ENCODE assay signal across 9 mouse cellular contexts in the genomic region with DNA sequence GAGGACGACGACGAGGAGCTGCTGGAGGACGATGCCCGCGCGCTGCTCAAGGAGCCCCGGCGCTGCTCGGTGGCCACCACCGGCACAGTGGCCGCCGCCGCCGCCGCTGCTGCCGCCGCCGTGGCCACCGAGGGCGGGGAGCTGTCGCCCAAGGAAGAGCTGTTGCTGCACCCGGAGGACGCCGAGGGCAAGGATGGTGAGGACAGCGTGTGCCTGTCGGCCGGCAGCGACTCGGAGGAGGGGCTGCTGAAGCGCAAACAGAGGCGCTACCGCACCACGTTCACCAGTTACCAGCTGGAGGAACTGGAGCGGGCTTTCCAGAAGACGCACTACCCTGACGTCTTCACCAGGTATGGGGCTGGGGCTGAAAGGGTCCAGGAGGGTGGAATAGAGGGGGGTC. TPM values are rescaled to one million over a fixed set of nuclear protein-coding genes. Genes with fewer than 3 reads are reported as not detected.
DNase-seq lines count a peak whose midpoint lies in the region; ATAC-seq and TF ChIP-seq lines count a peak whose summit lies in the region.
"Had no signal": no experiment of that assay in that cellular context is flagged by ENCODE, and none has a peak within 500 bp of the region (broad histone marks: within the 10 kb centered on the region; RNA-seq: fewer than 3 reads in every experiment).

No protein-coding gene starts in this region.

- H3K4me3 ChIP-seq in layer of hippocampus, adult 2 months = peak overlapping the region; percentile 35
- H3K4me3 ChIP-seq in embryonic facial prominence, embryonic 13.5 days = peak overlapping the region; percentile 32
- peak overlapping the region; percentile 22 for H3K4me3 ChIP-seq in intestine, embryonic 14.5 days (ENCODE audit: low read depth, low read length)
- H3K4me3 ChIP-seq in neural tube, embryonic 11.5 days (ENCODE audit: low read depth, low read length) = peak overlapping the region; percentile 32

- TF ChIP-seq CTCF in layer of hippocampus, adult 2 months (conservative IDR thresholded peaks at IDR 0.05) = no peak

- peak overlapping the region; percentile 46 for H3K27ac ChIP-seq in layer of hippocampus, adult 2 months
- no peak overlapping the region for H3K27ac ChIP-seq in embryonic facial prominence, embryonic 13.5 days
- H3K27ac ChIP-seq in intestine, embryonic 14.5 days (ENCODE audit: low read depth) = no peak overlapping the region
- H3K27ac ChIP-seq in neural tube, embryonic 11.5 days (ENCODE audit: low read depth, low read length) = no peak overlapping the region

- WGBS in embryonic facial prominence, embryonic 13.5 days = 11% methylated on average over 26 of the region's 37 CpGs
- WGBS in intestine, embryonic 14.5 days = 9% methylated on average over 31 of the region's 37 CpGs
- 11% methylated on average over 23 of the region's 37 CpGs for WGBS in neural tube, embryonic 11.5 days

- H3K4me1 ChIP-seq in embryonic facial prominence, embryonic 13.5 days = peaks cover 3% of the 10 kb centered on the region; the same call in 1 of the 2 replicates
- H3K4me1 ChIP-seq in intestine, embryonic 14.5 days (replicated peaks; ENCODE audit: control insufficient read depth, insufficient read depth, low read length) = no peaks in the 10 kb centered on the region
- no peaks in the 10 kb centered on the region; the same call in 1 of the 2 replicates for H3K4me1 ChIP-seq in neural tube, embryonic 11.5 days (ENCODE audit: control insufficient read depth, insufficient read depth, low read length)

- H3K9me3 ChIP-seq in embryonic facial prominence, embryonic 13.5 days = no peaks in the 10 kb centered on the region
- H3K9me3 ChIP-seq in intestine, embryonic 14.5 days (ENCODE audit: control insufficient read depth, low read length) = no peaks in the 10 kb centered on the region
- H3K9me3 ChIP-seq in neural tube, embryonic 11.5 days (ENCODE audit: control insufficient read depth, low read length) = no peaks in the 10 kb centered on the region

- DNase-seq in layer of hippocampus, adult 2 months (ENCODE audit: low spot score in 2 of 2) = no peak
- DNase-seq in layer of hippocampus, adult 9-10 months (ENCODE audit: low spot score) = no peak
- no peak for DNase-seq in intestine, embryonic 14.5 days (ENCODE audit: low spot score)
- DNase-seq in neural tube, embryonic 11.5 days (ENCODE audit: low spot score) = no peak
- no peak for DNase-seq in gastrocnemius, postnatal 36 days
- no peak for DNase-seq in cerebellum, postnatal 36 days
- DNase-seq in thymus, postnatal 14 days = no peak

- intact Hi-C loops in gastrocnemius, postnatal 36 days (cut with DNase I) = loop anchor here (10.0 kb wide), 1 partner anchor 606 kb away; no protein-coding TSS in a partner anchor

- H3K36me3 ChIP-seq in embryonic facial prominence, embryonic 13.5 days = no peaks in the 10 kb centered on the region
- no peaks in the 10 kb centered on the region for H3K36me3 ChIP-seq in intestine, embryonic 14.5 days (ENCODE audit: control insufficient read depth, insufficient read depth, low read length)
- H3K36me3 ChIP-seq in neural tube, embryonic 11.5 days (ENCODE audit: control insufficient read depth, insufficient read depth, low read length) = no peaks in the 10 kb centered on the region

- peaks cover 98% of the 10 kb centered on the region for H3K27me3 ChIP-seq in embryonic facial prominence, embryonic 13.5 days
- peaks cover 100% of the 10 kb centered on the region for H3K27me3 ChIP-seq in intestine, embryonic 14.5 days (replicated peaks; ENCODE audit: control insufficient read depth, insufficient read depth, low read length)
- peaks cover 89% of the 10 kb centered on the region for H3K27me3 ChIP-seq in neural tube, embryonic 11.5 days (ENCODE audit: control insufficient read depth, insufficient read depth, low read length)

- peak overlapping the region; percentile 55 for H3K4me2 ChIP-seq in embryonic facial prominence, embryonic 13.5 days
- peak overlapping the region; percentile 40 for H3K4me2 ChIP-seq in intestine, embryonic 14.5 days (ENCODE audit: low read length)
- H3K4me2 ChIP-seq in neural tube, embryonic 11.5 days (ENCODE audit: low read depth) = peak overlapping the region; percentile 47

- H3K9ac ChIP-seq in embryonic facial prominence, embryonic 13.5 days = no peak overlapping the region
- no peak overlapping the region for H3K9ac ChIP-seq in intestine, embryonic 14.5 days (ENCODE audit: low read length)
- H3K9ac ChIP-seq in neural tube, embryonic 11.5 days (ENCODE audit: low read length) = no peak overlapping the region

- no peak for ATAC-seq in embryonic facial prominence, embryonic 13.5 days (ENCODE audit: insufficient number of reproducible peaks, insufficient read depth, low FRiP score, low TSS enrichment, low read depth)
- no peak for ATAC-seq in intestine, embryonic 14.5 days (replicated peaks; ENCODE audit: low FRiP score, low TSS enrichment, low read depth)
- ATAC-seq in neural tube, embryonic 11.5 days (ENCODE audit: insufficient read depth, low FRiP score, low TSS enrichment) = no peak
- ATAC-seq: activated CD4-positive, CD25-positive, alpha-beta regulatory T cell, adult 4 months had no signal

RNA-seq across cellular contexts. Expression of gene Arx, which starts 2.8 kb away (rescaled TPM):
- 10 to 100 TPM; 18.3 to 19.3 TPM for total RNA-seq in layer of hippocampus, adult 2 months (2021)
- 0.08 and 0.32 TPM in 2 replicates for polyA plus RNA-seq in embryonic facial prominence, embryonic 13.5 days (2015; fragmentation: Nextera tagmentation; extraction: Ambion mirVana)
- 0.46 TPM in 1 of 2 replicates, not detected in the other for polyA plus RNA-seq in intestine, embryonic 14.5 days (2014; fragmentation: Nextera tagmentation; extraction: Ambion mirVana)
- polyA plus RNA-seq in neural tube, embryonic 11.5 days (2014; fragmentation: Nextera tagmentation; extraction: Ambion mirVana) = 1.7 and 1.8 TPM in 2 replicates
- total RNA-seq in gastrocnemius, postnatal 36 days (2021) = under 1 TPM; 0.12 to 0.36 TPM
- polyA plus RNA-seq: activated CD4-positive, CD25-positive, alpha-beta regulatory T cell, adult 4 months had no signal
